ENCODE assay signal across 9 mouse cellular contexts in the genomic region with DNA sequence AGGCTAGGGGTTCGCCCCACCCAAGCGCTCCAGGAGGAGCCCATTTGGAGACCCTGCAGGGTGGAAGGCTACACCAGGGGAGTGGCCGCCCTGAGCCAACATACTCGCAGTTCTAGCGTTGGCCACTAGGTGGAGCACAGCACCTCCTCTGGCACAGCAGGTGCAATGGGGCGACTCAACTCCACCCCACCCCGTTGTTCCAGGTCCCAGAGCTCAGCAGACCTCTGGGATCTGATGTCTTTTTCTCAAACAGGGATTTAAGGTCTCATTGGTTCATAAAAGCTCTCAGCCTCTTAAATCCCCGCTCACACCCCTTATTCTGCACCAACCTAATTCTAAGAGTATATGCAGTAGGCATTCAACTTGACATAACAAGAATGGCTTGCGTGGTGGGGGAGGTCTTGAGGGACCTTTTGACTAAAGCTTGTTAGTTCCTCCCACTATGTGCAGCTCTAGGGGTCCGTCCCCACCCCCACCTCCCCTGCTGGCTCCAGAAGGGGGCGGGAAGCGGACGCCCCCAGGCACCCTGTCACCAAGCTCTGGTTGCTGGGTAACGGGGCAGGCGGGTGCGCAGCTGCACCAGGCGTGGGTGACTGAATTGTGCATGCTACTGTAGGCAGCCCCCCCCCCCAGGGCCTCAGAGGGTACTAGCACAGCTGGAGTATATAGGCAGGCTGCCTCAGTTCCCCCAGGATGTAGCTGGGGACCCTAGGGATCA. TPM values are rescaled to one million over a fixed set of nuclear protein-coding genes. Genes with fewer than 3 reads are reported as not detected.
DNase-seq lines count a peak whose midpoint lies in the region; ATAC-seq and TF ChIP-seq lines count a peak whose summit lies in the region.
"Had no signal": no experiment of that assay in that cellular context is flagged by ENCODE, and none has a peak within 500 bp of the region (broad histone marks: within the 10 kb centered on the region; RNA-seq: fewer than 3 reads in every experiment).

No protein-coding gene starts in this region.

- peak; percentile 85 for DNase-seq in ES-E14 (ENCODE audit: low read depth, low spot score)
- peak; percentile 82 for DNase-seq in c-Kit-positive CD71-positive TER-119-positive erythroid progenitor cells, embryonic 14.5 days (ENCODE audit: low spot score)
- peak; percentile 42 for DNase-seq in heart, postnatal 25 days (ENCODE audit: low spot score)
- peak; percentile 86 for DNase-seq in layer of hippocampus, adult 9-11 months
- DNase-seq in lung, postnatal 10 days = peak; percentile 91
- DNase-seq in retina, embryonic 14.5 days (ENCODE audit: low spot score) = peak; percentile 93
- DNase-seq in thymus, postnatal 25 days = peak; percentile 94

- H3K27me3 ChIP-seq in forebrain, embryonic 12.5 days = no peaks in the 10 kb centered on the region
- H3K27me3 ChIP-seq: limb, embryonic 15.5 days had no signal

- H3K27ac ChIP-seq in ES-E14 (ENCODE audit: insufficient read depth, low read depth, low read length, poor library complexity, severe bottlenecking) = no peak overlapping the region
- peak overlapping the region; percentile 80 for H3K27ac ChIP-seq in forebrain, embryonic 12.5 days
- H3K27ac ChIP-seq: limb, embryonic 15.5 days had no signal

- no peak overlapping the region for H3K9ac ChIP-seq in ES-E14 (ENCODE audit: insufficient read depth, low read depth, low read length, poor library complexity, severe bottlenecking)
- H3K9ac ChIP-seq in forebrain, embryonic 12.5 days = no peak overlapping the region
- H3K9ac ChIP-seq: limb, embryonic 15.5 days had no signal

- H3K4me1 ChIP-seq in ES-E14 (ENCODE audit: control insufficient read depth in 2 of 2, insufficient read depth in 2 of 2, low read length in 2 of 2, poor library complexity in 1 of 2) = peaks cover 8 to 29% of the 10 kb centered on the region in 2 experiments; a peak in 3 of 4 replicates
- peaks cover 42% of the 10 kb centered on the region for H3K4me1 ChIP-seq in forebrain, embryonic 12.5 days

- peaks cover 12% of the 10 kb centered on the region; the same call in 1 of the 2 replicates for H3K36me3 ChIP-seq in ES-E14 (ENCODE audit: control insufficient read depth, insufficient read depth, low read length, poor library complexity, severe bottlenecking)
- peaks cover 12% of the 10 kb centered on the region for H3K36me3 ChIP-seq in forebrain, embryonic 12.5 days (replicated peaks)

- peak overlapping the region; percentile 35 for H3K4me2 ChIP-seq in forebrain, embryonic 12.5 days
- H3K4me2 ChIP-seq: limb, embryonic 15.5 days had no signal

- H3K9me3 ChIP-seq in ES-E14 (ENCODE audit: control insufficient read depth, insufficient read depth, low read depth, low read length) = no peaks in the 10 kb centered on the region
- no peaks in the 10 kb centered on the region for H3K9me3 ChIP-seq in forebrain, embryonic 12.5 days
- H3K9me3 ChIP-seq: limb, embryonic 15.5 days had no signal

- in situ Hi-C loops in ES-E14 (cut with MboI; ENCODE audit: low sequenced_read_pairs in 2 of 2, unreplicated experiment in 2 of 2) = no loop called here

- no peak overlapping the region for H3K4me3 ChIP-seq in ES-E14 (ENCODE audit: insufficient read depth in 1 of 2, low read depth in 1 of 2, low read length in 2 of 2, poor library complexity in 1 of 2, severe bottlenecking in 1 of 2)
- H3K4me3 ChIP-seq in forebrain, embryonic 12.5 days (replicated peaks) = no peak overlapping the region
- H3K4me3 ChIP-seq: limb, embryonic 15.5 days had no signal

- whole genome bisulfite sequencing in forebrain, embryonic 12.5 days = 16% methylated on average over 17 of the region's 17 CpGs

- intact Hi-C loops in heart, postnatal 25 days (cut with DNase I) = loop anchor here (1.0 kb wide), 1 partner anchor 122 kb away; no protein-coding TSS in a partner anchor

- peak; percentile 70 for ATAC-seq in forebrain, embryonic 12.5 days (ENCODE audit: low FRiP score)

TF ChIP-seq in ES-E14, 5 proteins besides CTCF, POLR2A, EP300 and RAD21:
- TF ChIP-seq ZNF384 (IDR thresholded peaks at IDR 0.05; ENCODE audit: low read depth, low read length) (no peak), MAFK (IDR thresholded peaks at IDR 0.05; ENCODE audit: insufficient read depth, low read depth, low read length) (no peak), HCFC1 (IDR thresholded peaks at IDR 0.05; ENCODE audit: borderline replicate concordance, insufficient read depth, low read length) (no peak), ZC3H11A (IDR thresholded peaks at IDR 0.05; ENCODE audit: borderline replicate concordance, low read depth, low read length) (no peak; the same call in 1 of the 2 replicates), CHD2 (IDR thresholded peaks at IDR 0.05; ENCODE audit: low read depth, low read length) (no peak)

RNA-seq across cellular contexts. Expression of a gene that starts 5.2 kb away (rescaled TPM):
- 27.4 and 33.4 TPM in 2 replicates for total RNA-seq in ES-E14 (2012; rRNA removed)
- polyA plus RNA-seq in forebrain, embryonic 12.5 days (2016; fragmentation: Nextera tagmentation; extraction: Ambion mirVana) = 31.0 and 36.0 TPM in 2 replicates
- 10 to 100 TPM; 11.1 to 12.2 TPM for total RNA-seq in heart, postnatal 25 days (2021)

RNA-seq across cellular contexts. Expression of a gene that starts 10.6 kb away (rescaled TPM):
- total RNA-seq in ES-E14 (2012; rRNA removed) = 20.8 and 23.5 TPM in 2 replicates
- polyA plus RNA-seq in forebrain, embryonic 12.5 days (2016; fragmentation: Nextera tagmentation; extraction: Ambion mirVana) = 8.7 and 9.5 TPM in 2 replicates
- 1 to 10 TPM; 3.0 to 4.5 TPM for total RNA-seq in heart, postnatal 25 days (2021)

RNA-seq across cellular contexts. Expression of a gene that starts 23.6 kb away (rescaled TPM):
- 67.9 and 68.7 TPM in 2 replicates for total RNA-seq in ES-E14 (2012; rRNA removed)
- polyA plus RNA-seq in forebrain, embryonic 12.5 days (2016; fragmentation: Nextera tagmentation; extraction: Ambion mirVana) = 84.2 and 89.6 TPM in 2 replicates
- 10 to 100 TPM; 50.1 to 51.1 TPM for total RNA-seq in heart, postnatal 25 days (2021)

RNA-seq across cellular contexts. Expression of a gene that starts 27.6 kb away (rescaled TPM):
- total RNA-seq in ES-E14 (2012; rRNA removed) = 0.80 and 2.3 TPM in 2 replicates
- polyA plus RNA-seq in forebrain, embryonic 12.5 days (2016; fragmentation: Nextera tagmentation; extraction: Ambion mirVana) = 0.46 and 0.64 TPM in 2 replicates
- total RNA-seq in heart, postnatal 25 days (2021) = not detected

RNA-seq across cellular contexts. Expression of a gene that starts 36.1 kb away (rescaled TPM):
- 54.8 and 83.8 TPM in 2 replicates for total RNA-seq in ES-E14 (2012; rRNA removed)
- 63.7 and 67.8 TPM in 2 replicates for polyA plus RNA-seq in forebrain, embryonic 12.5 days (2016; fragmentation: Nextera tagmentation; extraction: Ambion mirVana)
- total RNA-seq in heart, postnatal 25 days (2021) = 10 to 100 TPM; 21.0 to 21.7 TPM

Comparison
In these comparisons a context has a peak if more than half of its experiments do, and no peak if none do; other contexts are left out.
1. DNase-seq: peak in every context shown above with its lines; median percentile 94 in thymus, postnatal 25 days; 93 in retina, embryonic 14.5 days; 91 in lung, postnatal 10 days; 86 in layer of hippocampus, adult 9-11 months; 85 in ES-E14; 82 in c-Kit-positive CD71-positive TER-119-positive erythroid progenitor cells, embryonic 14.5 days; 42 in heart, postnatal 25 days.